Comparison of ENCODE assay signal across 20 mouse cellular contexts in the genomic region with DNA sequence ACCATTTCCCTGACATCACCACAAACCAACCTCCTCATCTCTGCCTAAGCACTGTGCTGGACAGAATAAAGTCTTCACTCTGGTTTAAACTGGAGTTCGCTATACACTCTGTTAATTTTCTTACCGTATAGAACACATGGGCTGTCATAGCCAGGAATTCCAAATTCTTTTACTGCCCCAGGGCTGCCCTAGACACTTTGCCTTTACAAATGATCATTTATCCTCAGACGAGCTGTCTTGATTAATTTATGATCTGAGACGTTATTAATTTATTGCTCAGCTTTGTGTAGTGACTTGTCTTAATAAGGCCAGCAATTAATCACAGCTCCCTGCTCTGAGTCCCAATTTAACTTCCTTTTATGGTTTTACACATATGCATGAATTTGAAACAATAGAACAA.
DNase-seq lines count a peak whose midpoint lies in the region; ATAC-seq and TF ChIP-seq lines count a peak whose summit lies in the region.
"Had no signal": no experiment of that assay in that cellular context is flagged by ENCODE, and none has a peak within 500 bp of the region (broad histone marks: within the 10 kb centered on the region; RNA-seq: fewer than 3 reads in every experiment).

No protein-coding gene starts in this region.

- TF ChIP-seq CTCF in lung, embryonic 14.5 days (IDR thresholded peaks at IDR 0.05; ENCODE audit: low read depth), result no peak
- no peak for TF ChIP-seq CTCF in lung, postnatal 0 days (IDR thresholded peaks at IDR 0.05)

- H3K4me3 ChIP-seq in lung, embryonic 14.5 days (ENCODE audit: low read depth, low read length), result no peak overlapping the region
- H3K4me3 ChIP-seq in lung, postnatal 0 days (ENCODE audit: low read depth, low read length), result no peak overlapping the region
- H3K4me3 ChIP-seq in stomach, embryonic 15.5 days (replicated peaks), result no peak overlapping the region
- H3K4me3 ChIP-seq: forebrain, embryonic 12.5 days; heart, embryonic 13.5 days; hindbrain, embryonic 13.5 days; intestine, embryonic 15.5 days; limb, embryonic 15.5 days; megakaryocyte, embryonic 14.5 days; neural tube, embryonic 12.5 days had no signal

- H3K27me3 ChIP-seq in lung, embryonic 14.5 days (ENCODE audit: insufficient read depth, low read length), result no peaks in the 10 kb centered on the region
- H3K27me3 ChIP-seq in lung, postnatal 0 days (replicated peaks; ENCODE audit: insufficient read depth, low read length), result no peaks in the 10 kb centered on the region
- no peaks in the 10 kb centered on the region for H3K27me3 ChIP-seq in stomach, embryonic 15.5 days (replicated peaks)
- H3K27me3 ChIP-seq: forebrain, embryonic 12.5 days; hindbrain, embryonic 13.5 days; intestine, embryonic 15.5 days; limb, embryonic 15.5 days; megakaryocyte, embryonic 14.5 days; neural tube, embryonic 12.5 days had no signal

- peaks cover 11% of the 10 kb centered on the region; the same call in 1 of the 2 replicates for H3K4me1 ChIP-seq in lung, embryonic 14.5 days (ENCODE audit: insufficient read depth)
- H3K4me1 ChIP-seq in lung, postnatal 0 days (ENCODE audit: insufficient read depth, low read depth, low read length), result no peaks in the 10 kb centered on the region
- H3K4me1 ChIP-seq in stomach, embryonic 15.5 days, result peaks cover under 1% of the 10 kb centered on the region; the same call in 1 of the 2 replicates
- H3K4me1 ChIP-seq: forebrain, embryonic 12.5 days; intestine, embryonic 15.5 days; megakaryocyte, embryonic 14.5 days had no signal

- no peak overlapping the region for H3K9ac ChIP-seq in lung, embryonic 14.5 days
- no peak overlapping the region for H3K9ac ChIP-seq in lung, postnatal 0 days (replicated peaks; ENCODE audit: low read depth)
- no peak overlapping the region for H3K9ac ChIP-seq in stomach, embryonic 15.5 days
- H3K9ac ChIP-seq: forebrain, embryonic 12.5 days; heart, embryonic 13.5 days; hindbrain, embryonic 13.5 days; intestine, embryonic 15.5 days; limb, embryonic 15.5 days; neural tube, embryonic 12.5 days had no signal

- TF ChIP-seq EP300 in lung, postnatal 0 days (IDR thresholded peaks at IDR 0.05), result no peak

- DNase-seq in lung, embryonic 14.5 days, result peak; percentile 46
- no peak for DNase-seq in lung, postnatal 0 days (ENCODE audit: low spot score)
- peak; percentile 43 for DNase-seq in embryo, embryonic 11 days
- peak; percentile 24 for DNase-seq in gonadal fat pad, adult 2 months (ENCODE audit: low read depth)
- DNase-seq in layer of hippocampus, postnatal 10 days (ENCODE audit: low spot score in 2 of 2), result no peak
- DNase-seq: adrenal gland, adult 8-10 months; cerebellum, adult 9-10 months; heart, adult 11 months; kidney, postnatal 4 days; lung, postnatal 14 days; right cerebral cortex, postnatal 14 days had no signal

- no peak overlapping the region for H3K4me2 ChIP-seq in lung, embryonic 14.5 days
- H3K4me2 ChIP-seq in lung, postnatal 0 days (replicated peaks; ENCODE audit: low read depth, low read length), result no peak overlapping the region
- no peak overlapping the region for H3K4me2 ChIP-seq in stomach, embryonic 15.5 days
- H3K4me2 ChIP-seq: forebrain, embryonic 12.5 days; heart, embryonic 13.5 days; hindbrain, embryonic 13.5 days; intestine, embryonic 15.5 days; limb, embryonic 15.5 days; neural tube, embryonic 12.5 days had no signal

- H3K9me3 ChIP-seq in lung, embryonic 14.5 days (ENCODE audit: low read depth, low read length), result no peaks in the 10 kb centered on the region
- no peaks in the 10 kb centered on the region for H3K9me3 ChIP-seq in lung, postnatal 0 days (ENCODE audit: low read length)
- H3K9me3 ChIP-seq in stomach, embryonic 15.5 days, result no peaks in the 10 kb centered on the region
- H3K9me3 ChIP-seq: forebrain, embryonic 12.5 days; heart, embryonic 13.5 days; hindbrain, embryonic 13.5 days; intestine, embryonic 15.5 days; limb, embryonic 15.5 days; megakaryocyte, embryonic 14.5 days; neural tube, embryonic 12.5 days had no signal

- WGBS in lung, embryonic 14.5 days, result 32% methylated on average over 4 of the region's 4 CpGs
- WGBS in lung, postnatal 0 days, result 49% methylated on average over 4 of the region's 4 CpGs
- 29% methylated on average over 4 of the region's 4 CpGs for WGBS in stomach, embryonic 15.5 days

- H3K27ac ChIP-seq in lung, embryonic 14.5 days (ENCODE audit: low read depth), result 0 out of 2 replicates have a peak overlapping the region, but pooled peaks have one; percentile 20
- no peak overlapping the region for H3K27ac ChIP-seq in lung, postnatal 0 days (ENCODE audit: low read length)
- H3K27ac ChIP-seq in stomach, embryonic 15.5 days, result peak overlapping the region; percentile 11; the same call in 1 of the 2 replicates
- H3K27ac ChIP-seq: forebrain, embryonic 12.5 days; heart, embryonic 13.5 days; hindbrain, embryonic 13.5 days; intestine, embryonic 15.5 days; limb, embryonic 15.5 days; neural tube, embryonic 12.5 days had no signal

- ATAC-seq in lung, embryonic 14.5 days (ENCODE audit: insufficient read depth), result no peak
- no peak for ATAC-seq in lung, postnatal 0 days
- ATAC-seq in stomach, embryonic 15.5 days (ENCODE audit: insufficient read depth, low FRiP score, low read depth), result no peak
- ATAC-seq in megakaryocyte progenitor cell, adult 5-6 weeks (replicated peaks; ENCODE audit: poor library complexity), result no peak
- ATAC-seq: intestine, embryonic 15.5 days had no signal

- H3K36me3 ChIP-seq in lung, embryonic 14.5 days (ENCODE audit: insufficient read depth), result no peaks in the 10 kb centered on the region
- no peaks in the 10 kb centered on the region for H3K36me3 ChIP-seq in lung, postnatal 0 days (ENCODE audit: insufficient read depth, low read length)
- no peaks in the 10 kb centered on the region for H3K36me3 ChIP-seq in stomach, embryonic 15.5 days
- H3K36me3 ChIP-seq: forebrain, embryonic 12.5 days; heart, embryonic 13.5 days; hindbrain, embryonic 13.5 days; intestine, embryonic 15.5 days; limb, embryonic 15.5 days; neural tube, embryonic 12.5 days had no signal

Comparison
In these comparisons a context has a peak if more than half of its experiments do, and no peak if none do; other contexts are left out.
1. DNase-seq: peak in lung, embryonic 14.5 days (single experiment), embryo, embryonic 11 days (single experiment) and gonadal fat pad, adult 2 months (single experiment); none in lung, postnatal 0 days (single experiment) and layer of hippocampus, postnatal 10 days (0 of 2).